Mouse (Mus musculus) ES-Bruce4 (cell line): ENCODE measurements around the gene Large1.

Experiments used
- CTCF ChIP-seq: IDR thresholded peaks from one replicate; pipeline ENCODE4 v1.8.1; 2011; ENCODE audit warnings: low read depth, low read length
- POLR2A ChIP-seq: IDR thresholded peaks from one replicate; pipeline ENCODE4 v1.8.1; 2011; ENCODE audit warnings: low read length; ENCODE audit not compliant: insufficient read depth

GRCm38 (mm10) chr8:73172661-73173060 is 180.7 kb downstream of the Large1 start:
- TF ChIP-seq CTCF (no peak), POLR2A (no peak)
